Mouse (Mus musculus) cerebellum, postnatal 36 days (tissue): ENCODE measurements around the gene Kif1b.
"Not testable (repeated sequence)": the region's sequence is repeated elsewhere in the genome, so short reads cannot be mapped to it uniquely, and the experiment has no call there.

Experiments used
- DNase-seq, 2 experiments: peaks; one replicate each; pipeline ENCODE4 v3.0.0; 2021 to 2022; ENCODE audit warnings: mixed read lengths in 2 of 2

The Kif1b gene

GRCm38 (mm10) chr4:149264895-149265294, 42.6 kb downstream of the Kif1b start:
- DNase-seq: no peak

DNA sequence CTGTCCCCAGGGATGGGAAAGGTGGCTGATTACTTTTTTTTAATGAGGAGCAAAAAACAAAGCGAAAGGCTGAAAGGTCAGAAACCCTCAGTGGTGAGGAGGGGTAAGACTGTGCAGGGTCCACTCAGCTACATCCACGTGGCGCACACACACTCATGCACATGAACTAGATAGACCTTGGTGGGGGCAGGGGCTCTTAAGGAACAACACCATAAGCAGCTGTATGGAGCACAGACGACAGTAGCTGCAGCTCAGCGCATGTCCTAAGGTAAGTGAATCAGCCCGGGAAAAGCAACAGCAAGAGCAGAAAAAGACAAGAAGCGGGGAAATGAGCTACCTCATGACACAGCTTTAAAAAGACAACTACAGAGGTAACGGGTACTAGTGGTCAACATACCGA, 44.3 kb downstream of the Kif1b start:
- no peak for DNase-seq

- no peak for DNase-seq
Measured at GRCm38 (mm10) chr4:149261466-149261865, 46.0 kb downstream of the Kif1b start.

- no peak for DNase-seq
Measured at GRCm38 (mm10) chr4:149260911-149261310, 46.6 kb downstream of the Kif1b start.

DNA sequence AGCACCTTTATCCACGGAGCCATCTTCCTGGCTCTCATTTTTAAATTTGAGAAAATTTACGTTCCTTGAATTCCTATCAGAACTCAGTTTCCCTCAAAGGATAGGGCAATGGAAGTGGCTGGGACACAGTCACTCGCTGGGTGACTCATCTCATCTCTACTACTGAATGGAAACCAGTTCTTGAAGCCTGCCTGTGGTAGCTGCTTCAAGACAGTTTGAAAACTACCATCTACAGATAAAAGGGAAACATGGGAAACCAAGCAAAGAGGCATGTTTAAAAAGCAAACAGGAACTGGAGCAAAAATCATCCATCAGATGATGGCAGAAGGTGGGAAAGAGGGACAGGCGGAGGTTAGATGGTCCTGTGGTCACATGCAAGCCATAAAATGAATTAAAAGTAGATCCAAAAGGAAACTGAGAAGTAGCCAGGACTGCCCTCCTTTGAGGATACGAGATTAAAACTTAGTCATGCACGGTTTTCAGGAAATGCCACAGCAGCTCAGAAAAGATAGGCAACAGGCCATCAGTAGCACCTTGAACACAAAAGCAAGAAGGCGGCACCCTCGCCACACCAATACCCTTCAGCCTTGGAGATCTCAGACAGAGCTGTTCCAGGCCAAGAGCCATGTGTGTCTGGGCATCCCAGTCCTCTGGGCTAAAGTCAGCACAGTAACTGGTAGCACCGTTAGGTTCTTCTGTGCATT, 48.0 kb downstream of the Kif1b start:
- no peak for DNase-seq

DNA sequence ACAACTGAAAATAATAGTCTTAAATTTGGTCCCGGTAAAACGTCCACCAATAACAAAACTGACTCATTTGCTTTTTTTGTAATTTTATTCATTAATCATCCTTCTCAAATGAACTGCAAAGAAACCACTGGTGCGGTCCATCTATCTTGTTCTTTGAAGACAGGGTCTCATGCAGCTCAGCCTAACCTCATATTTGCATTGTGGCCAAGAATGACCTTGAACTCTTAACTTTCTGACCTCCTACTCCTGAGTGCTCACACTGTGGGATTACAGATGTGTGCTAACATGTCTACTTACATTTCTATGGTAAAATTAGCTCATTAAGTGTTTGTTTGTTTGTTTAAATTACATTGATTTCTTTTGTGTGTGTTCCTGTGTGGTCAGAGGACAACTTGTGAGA, 48.6 kb downstream of the Kif1b start:
- no peak for DNase-seq

DNA sequence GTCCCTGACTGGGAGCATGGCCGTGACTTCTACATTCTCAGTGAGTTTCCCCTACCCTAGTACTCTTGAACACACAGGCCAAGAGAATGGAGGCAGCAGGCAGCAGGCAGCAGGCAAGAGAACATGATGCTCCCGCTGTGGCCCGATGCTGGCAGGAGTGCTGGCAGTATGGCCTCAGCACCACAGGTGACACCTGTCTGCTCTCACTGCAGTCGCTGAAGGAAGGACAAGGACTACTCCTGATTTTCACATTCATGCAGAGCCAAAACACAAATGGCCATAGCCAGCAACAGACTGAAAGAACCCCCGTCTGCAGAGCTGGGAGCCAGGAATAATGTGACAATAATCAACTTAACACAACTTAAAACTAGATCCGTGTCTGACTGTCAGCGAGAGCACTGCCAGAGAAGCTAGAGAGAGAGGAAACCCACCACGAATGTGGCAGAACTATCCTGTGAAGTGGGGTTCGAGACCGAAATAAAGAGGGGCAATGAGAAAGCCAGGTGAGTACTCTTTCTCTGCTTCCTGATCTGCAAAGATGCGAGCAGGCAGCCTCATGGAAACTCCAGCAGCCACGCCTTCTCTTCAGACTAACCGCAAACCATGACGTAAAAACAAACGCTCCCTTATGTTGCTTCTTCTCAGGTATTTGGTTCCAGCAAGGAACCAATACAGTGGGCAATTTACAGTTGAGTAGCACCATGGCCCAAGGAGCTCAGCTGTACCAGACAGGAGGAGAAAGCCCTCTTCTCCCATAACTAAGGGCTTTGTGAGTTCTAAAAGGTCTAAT, 50.8 kb downstream of the Kif1b start:
- DNase-seq: peak; percentile 81 to 82

- DNase-seq: no peak
Measured at GRCm38 (mm10) chr4:149255277-149256270, 51.9 kb downstream of the Kif1b start.

DNA sequence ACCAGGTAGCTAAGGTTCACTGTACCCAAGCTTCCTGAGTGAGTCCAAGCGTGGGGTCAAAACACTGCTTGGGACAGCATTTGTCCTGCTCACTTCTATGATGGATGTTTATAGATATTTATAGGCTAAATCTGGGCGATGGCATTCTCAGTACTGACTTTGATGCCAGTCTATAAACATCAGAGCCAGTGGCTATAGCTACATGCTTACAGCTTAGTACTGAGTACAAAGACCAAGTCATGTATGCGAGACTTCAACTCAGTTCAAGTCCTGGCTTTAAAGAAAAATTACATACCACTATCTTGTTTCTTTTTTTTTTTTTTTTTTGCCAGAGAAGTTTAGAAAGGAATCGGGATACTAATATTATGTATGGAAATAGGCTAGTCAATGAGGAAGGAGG, 52.7 kb downstream of the Kif1b start:
- no peak for DNase-seq

DNA sequence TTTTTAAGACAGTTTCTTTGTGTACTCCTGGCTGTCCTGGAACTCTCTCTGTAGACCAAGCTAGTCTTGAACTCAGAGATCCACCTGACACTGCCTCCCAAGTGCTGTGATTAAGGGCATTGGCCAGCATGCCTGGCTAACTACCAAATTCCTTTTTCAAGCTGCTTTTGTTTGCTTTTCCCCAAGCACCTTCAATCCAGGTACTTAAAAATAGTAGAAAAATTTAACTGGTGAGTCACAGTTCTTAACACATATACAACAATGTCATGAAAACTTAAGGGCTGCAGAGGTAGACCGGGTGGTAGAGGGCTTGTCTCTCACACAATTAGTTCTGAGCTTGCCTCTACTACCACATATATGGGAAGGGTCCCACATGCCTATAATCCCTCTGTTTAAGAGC, 58.2 kb downstream of the Kif1b start:
- no peak for DNase-seq

DNA sequence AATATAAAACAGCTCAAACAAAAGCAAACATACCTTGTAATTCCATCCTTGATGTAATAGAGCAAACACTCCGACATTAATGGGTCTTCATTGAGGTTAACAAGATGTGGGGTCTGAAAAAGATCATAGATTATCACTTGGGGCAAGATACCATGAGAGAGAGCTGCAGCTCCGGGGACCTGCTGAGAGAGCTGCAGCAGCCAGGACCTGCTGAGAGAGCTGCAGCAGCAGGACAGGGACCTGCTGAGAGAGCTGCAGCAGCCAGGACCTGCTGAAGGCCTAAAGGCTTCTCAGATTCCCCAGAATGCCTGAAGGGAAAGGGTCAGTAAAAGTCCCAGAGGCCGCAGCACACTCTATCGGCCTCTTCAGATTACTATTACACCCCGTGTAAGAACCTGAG, 59.7 kb downstream of the Kif1b start:
- DNase-seq: no peak

GRCm38 (mm10) chr4:149247156-149247633, 60.3 kb downstream of the Kif1b start:
- peak in 1 of 2 experiments; percentile 30 for DNase-seq

DNA sequence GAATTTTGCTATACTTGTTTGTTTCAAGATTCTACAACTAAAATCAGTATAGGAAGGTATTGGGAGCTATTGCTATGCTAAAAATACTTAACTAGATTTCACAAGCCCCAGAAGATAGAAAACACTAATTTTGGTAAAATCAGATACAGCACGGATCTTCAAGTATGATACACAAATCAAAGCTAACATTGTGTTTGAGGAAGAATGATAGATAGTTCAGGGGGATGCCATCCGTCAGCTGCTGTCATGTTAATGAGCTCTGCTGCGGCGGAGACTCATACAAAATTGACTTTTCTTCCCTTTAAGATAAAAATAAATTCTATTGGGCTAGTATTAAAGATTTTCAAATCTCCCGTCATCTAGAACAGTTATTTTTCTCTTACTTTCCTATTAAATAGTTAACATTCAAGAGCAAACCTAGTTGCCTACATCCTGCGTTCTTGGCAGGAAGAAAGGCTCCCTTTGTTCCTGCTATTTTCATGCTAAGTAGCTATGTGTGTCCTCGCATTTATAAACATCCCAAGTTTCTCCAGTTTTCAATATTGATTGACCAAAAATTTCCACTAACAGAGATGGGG, 60.8 kb downstream of the Kif1b start:
- no peak for DNase-seq

DNA sequence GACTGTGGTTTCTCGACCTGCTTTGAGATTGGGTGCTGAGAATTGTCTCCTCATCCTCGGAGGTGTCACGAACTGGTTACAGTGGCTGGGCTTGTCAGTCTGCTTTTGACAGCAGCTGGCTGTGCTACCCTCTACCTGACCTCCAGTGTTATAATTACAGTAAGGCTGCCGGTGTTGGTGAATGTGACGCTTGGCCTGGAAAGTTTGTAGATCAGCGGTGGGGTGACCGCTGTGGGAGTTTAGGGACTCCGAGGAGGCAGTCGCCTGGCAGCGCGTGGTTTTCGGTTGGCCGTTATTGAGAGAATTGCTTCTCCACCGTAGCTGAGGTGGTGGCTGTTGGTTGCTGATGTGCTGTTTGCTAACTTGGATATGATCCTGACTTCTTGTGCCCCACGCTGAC, 70.5 kb downstream of the Kif1b start:
- DNase-seq: no peak

GRCm38 (mm10) chr4:149233938-149234337, 73.6 kb downstream of the Kif1b start:
- no peak for DNase-seq

DNA sequence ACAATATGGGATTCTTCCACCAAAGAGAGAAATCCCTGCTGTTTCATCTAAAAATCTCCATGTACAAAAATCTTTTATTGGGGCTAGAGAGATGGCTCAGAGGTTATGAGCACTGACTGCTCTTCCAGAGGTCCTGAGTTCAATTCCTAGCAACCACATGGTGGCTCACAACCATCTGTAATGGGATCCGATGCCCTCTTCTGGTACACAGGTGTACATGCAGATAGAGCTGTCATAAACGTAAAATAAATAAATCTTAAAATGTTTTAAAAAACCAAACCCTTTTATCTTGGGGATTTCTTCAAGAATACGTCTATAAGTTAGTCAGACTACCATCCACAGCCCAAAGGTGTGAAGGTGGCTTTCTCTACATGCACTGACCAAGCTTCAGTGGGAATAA, 78.8 kb downstream of the Kif1b start:
- DNase-seq: not testable (repeated sequence)

- DNase-seq: peak; percentile 44 to 51
Measured at GRCm38 (mm10) chr4:149228256-149228655, 79.2 kb downstream of the Kif1b start.

DNA sequence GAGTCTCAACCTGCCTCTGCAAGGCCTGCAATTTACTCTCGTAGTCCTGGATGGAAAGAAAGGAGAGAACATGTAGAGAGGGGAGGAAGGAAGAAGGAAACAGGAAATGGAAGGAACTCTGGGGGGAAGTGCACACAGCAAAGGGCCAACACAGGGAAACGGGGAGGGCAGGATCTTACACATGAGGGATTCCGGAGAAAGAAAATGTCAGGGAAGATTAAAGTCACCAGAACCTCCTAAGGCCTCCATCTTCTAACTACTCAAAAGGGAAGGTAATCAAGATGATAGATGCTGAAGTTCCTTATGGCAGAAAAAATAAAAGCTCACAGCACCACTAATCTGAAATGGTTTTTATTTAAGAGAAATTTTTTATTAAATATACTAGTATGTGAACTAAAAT, 81.2 kb downstream of the Kif1b start:
- no peak for DNase-seq

DNA sequence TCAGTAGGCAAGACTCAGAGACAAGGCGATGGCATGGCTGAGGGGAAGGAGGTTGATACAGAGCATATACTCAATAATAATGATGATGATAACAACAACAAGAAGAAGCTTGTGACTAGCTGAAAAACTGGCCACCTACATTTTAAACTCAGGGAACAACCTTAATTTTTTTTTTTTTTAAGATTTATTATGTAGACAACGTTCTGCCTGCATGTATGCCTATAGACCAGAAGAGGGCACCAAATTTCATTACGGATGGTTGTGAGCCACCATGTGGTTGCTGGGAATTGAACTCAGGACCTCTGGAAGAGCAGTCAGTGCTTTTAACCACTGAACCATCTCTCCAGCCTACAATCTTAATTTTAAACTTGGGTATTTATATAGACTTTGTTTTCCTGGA, 84.0 kb downstream of the Kif1b start:
- DNase-seq: no peak

GRCm38 (mm10) chr4:149220481-149220880, 87.0 kb downstream of the Kif1b start:
- peak; percentile 16 to 30 for DNase-seq

GRCm38 (mm10) chr4:149220042-149220473, 87.4 kb downstream of the Kif1b start:
- DNase-seq: peak; percentile 54 to 68

DNA sequence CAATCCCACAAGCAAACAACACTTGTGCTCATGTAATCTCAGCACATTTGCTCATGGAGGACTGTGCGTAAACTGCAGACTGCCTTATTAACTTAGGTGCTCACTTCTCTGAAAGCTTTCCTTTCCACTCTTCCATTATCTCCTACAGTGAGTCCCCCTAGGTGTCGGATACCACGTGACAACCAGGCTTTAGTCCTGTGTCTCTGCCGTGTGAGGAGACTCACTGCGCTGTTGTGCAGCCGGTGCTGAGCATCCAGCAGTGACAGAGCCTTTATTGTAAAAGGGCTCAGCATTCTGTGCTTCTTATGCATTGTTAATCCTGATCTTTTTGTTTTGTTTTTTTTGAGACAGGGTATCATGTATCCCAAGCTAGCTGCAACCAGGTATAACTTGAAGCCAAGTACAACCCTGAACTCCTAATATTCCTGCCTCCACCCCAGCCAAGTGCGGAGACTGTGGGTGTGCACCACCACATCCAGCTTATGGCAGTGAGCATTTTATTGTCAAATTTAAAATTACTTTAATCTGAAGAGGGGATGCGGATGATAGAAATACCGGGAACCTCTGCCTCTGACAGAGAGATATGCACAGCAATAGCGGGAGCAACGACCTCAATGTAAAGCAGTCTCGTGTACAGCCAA, 88.0 kb downstream of the Kif1b start:
- peak in 1 of 2 experiments; percentile 19 for DNase-seq
